Mouse (Mus musculus) heart, postnatal 36 days (tissue): ENCODE results near the gene Tek. TPM values are rescaled to one million over a fixed set of nuclear protein-coding genes. Genes with fewer than 3 reads are reported as not detected.

Source experiments
- DNase-seq, 2 experiments: peaks; one replicate each; pipeline ENCODE4 v3.0.0; 2021 to 2022
- intact Hi-C: fragments of 180-260 bp; cut with DNase I; formaldehyde crosslinking; loops from one replicate; pipeline ENCODE4 v1.15.1; 2025
- total RNA-seq, 2 experiments: library from RNA; stranded (reverse); gene quantifications; 2 replicates each; pipeline ENCODE4 v1.2.3; 2021

Gene Tek
- total RNA-seq, 2 experiments from 2014 or later = 41.2 to 42.9 TPM

DNA sequence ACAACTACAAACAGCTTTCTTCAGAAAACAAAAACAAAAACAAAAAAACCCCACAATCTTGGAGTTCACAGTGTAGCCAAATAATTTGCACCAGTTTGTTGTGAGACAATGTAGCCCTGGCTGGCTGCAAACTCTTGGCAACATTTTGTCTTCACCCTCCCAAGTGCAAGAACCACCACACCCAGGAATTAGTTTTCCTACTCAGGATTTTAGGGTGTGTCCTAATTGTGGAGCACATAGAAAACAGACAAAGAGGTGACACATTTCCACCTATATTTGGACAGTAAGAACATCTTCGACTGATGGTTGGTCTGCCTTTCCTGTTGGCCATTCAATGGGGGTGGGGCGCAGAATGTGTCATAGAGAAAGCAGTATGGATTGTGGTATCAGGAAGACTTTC is 46.8 kb downstream of the Tek start:
- no peak for DNase-seq
- intact Hi-C loops = no loop called here

GRCm38 (mm10) chr4:94803187-94803586 is 64.1 kb downstream of the Tek start:
- peak; percentile 62 to 66 for DNase-seq
- intact Hi-C loops = no loop called here

DNA sequence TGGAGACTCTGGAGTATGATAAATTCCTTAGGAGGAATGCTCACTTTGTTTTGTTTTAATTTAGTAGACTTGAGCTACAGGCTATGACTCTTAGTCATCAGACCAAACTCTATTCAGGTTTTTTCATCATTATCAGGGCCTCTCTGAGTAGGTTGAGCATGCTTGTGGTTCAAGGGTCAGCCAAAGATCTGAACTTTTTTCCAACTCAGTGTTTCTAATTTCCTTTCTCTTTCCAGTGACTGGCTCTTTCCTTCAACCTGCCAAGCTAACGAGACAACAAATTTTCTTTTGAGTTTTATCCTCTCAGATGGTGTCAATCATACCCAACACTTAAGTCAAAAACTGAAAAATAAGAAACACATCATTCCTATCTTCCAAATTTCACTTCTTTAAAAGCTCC is 71.5 kb downstream of the Tek start:
- DNase-seq = no peak
- intact Hi-C loops = loop anchor here (1.0 kb wide), 1 partner anchor 12 kb away; no protein-coding TSS in a partner anchor

- intact Hi-C loops = loop anchor here (2.0 kb wide), 1 partner anchor 88 kb away; the partner anchor contains the start of gene Tek
These were observed 87.8 kb downstream of the Tek start for GRCm38 (mm10) chr4:94826891-94827290.

DNA sequence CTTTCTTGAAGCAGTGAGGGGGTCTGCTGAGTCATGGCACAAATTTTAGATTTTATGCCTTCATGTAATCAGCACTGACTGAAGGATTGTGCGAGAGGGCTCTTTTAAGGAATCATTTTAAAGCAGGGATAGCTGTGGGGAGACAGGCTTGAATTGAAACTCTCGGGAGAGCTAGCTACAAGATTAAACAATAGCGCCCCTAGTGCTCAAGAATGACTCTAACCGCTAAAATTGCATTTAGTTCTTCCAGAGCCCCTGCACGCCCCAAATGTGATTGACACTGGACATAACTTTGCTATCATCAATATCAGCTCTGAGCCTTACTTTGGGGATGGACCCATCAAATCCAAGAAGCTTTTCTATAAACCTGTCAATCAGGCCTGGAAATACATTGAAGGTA is 88.3 kb downstream of the Tek start:
- no peak for DNase-seq

More at GRCm38 (mm10) chr4:94826891-94827290, 87.8 kb downstream of the Tek start:
- DNase-seq = no peak

DNA sequence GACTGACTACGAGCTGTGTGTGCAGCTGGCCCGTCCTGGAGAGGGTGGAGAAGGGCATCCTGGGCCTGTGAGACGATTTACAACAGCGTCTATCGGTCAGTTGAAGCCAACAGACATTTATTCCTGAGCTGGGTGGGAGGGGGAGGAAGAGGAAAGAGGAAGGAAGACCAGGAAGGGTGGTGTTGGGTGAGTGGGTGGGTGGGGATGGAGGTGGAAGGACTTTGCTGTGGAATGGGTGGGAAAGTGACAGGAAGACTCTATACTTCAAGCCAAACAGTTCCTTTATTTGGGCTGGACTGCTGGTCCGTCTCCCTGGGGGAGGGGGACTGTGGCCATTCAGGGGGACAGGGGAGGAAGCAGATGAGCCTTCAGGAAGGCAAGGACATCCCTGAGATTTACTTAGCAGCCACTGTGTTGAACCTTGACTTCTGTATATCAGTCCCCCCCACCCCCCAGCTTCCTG is 90.9 kb downstream of the Tek start:
- DNase-seq = peak; percentile 22 to 27

More for the DNA sequence above, 88.3 kb downstream of the Tek start:
- intact Hi-C loops = loop anchor here (2.0 kb wide), 1 partner anchor 89 kb away; the partner anchor contains the start of gene Tek

GRCm38 (mm10) chr4:94837061-94837460 is 98.0 kb downstream of the Tek start:
- intact Hi-C loops = no loop called here
- DNase-seq = no peak

More for the DNA sequence above, 90.9 kb downstream of the Tek start:
- intact Hi-C loops = loop anchor here (1.0 to 5.0 kb wide), 2 partner anchors 84 to 163 kb away; no protein-coding TSS in a partner anchor

DNA sequence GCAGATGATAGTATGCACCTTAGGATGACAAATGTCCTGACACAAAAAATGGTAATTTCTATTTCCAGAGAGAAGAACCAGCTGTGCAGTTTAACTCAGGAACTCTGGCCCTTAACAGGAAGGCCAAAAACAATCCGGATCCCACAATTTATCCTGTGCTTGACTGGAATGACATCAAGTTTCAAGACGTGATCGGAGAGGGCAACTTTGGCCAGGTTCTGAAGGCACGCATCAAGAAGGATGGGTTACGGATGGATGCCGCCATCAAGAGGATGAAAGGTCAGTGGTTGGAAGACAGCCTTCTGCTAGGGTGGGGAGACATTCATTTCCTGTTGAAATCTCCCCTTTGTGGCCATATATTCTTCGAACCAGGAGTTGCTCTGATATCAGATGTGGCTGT is 114.2 kb downstream of the Tek start:
- no peak for DNase-seq
- intact Hi-C loops = no loop called here

- DNase-seq = no peak
- intact Hi-C loops = no loop called here
These were observed 115.2 kb downstream of the Tek start for GRCm38 (mm10) chr4:94854270-94854669.

DNA sequence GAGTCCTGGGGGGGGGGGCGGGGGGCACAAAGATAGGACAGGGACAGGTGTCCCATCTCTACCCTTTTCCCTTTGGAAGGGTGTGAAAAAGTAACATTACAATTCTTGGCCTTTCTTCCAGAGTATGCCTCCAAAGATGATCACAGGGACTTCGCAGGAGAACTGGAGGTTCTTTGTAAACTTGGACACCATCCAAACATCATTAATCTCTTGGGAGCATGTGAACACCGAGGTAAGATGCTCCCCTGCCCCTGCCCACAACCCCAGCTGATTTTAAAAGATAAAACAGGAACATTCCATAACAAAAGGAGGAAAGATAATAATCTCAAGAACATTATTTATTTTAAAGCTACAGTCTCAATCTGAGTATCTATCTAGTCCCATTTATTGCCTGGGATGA is 116.1 kb downstream of the Tek start:
- intact Hi-C loops = no loop called here
- DNase-seq = no peak

GRCm38 (mm10) chr4:94900744-94901143 is 161.7 kb downstream of the Tek start:
- DNase-seq = peak; percentile 6 to 9
- intact Hi-C loops = loop anchor here (5.0 kb wide), 1 partner anchor 233 kb away; no protein-coding TSS in a partner anchor

GRCm38 (mm10) chr4:94901780-94902179 is 162.7 kb downstream of the Tek start:
- DNase-seq = no peak
- intact Hi-C loops = loop anchor here (5.0 kb wide), 1 partner anchor 234 kb away; no protein-coding TSS in a partner anchor

Other genes with a start within 250 kb of the Tek start
- gene Gm10306, start 182.7 kb upstream of the Tek start, total RNA-seq = not detected
- gene Caap1, start 182.5 kb upstream of the Tek start, total RNA-seq = 1 to 10 TPM; 3.4 to 4.1 TPM
- 10 to 100 TPM; 47.1 to 47.2 TPM for gene Plaa, start 136.0 kb upstream of the Tek start, total RNA-seq
- gene Ift74, start 124.8 kb upstream of the Tek start, total RNA-seq = 1 to 10 TPM; 5.1 to 6.1 TPM
- gene Lrrc19, start 89.1 kb upstream of the Tek start, total RNA-seq = not detected
- gene Eqtn, start 189.6 kb downstream of the Tek start, total RNA-seq = not detected
- gene Mysm1, start 239.8 kb downstream of the Tek start, total RNA-seq = 10 to 100 TPM in 1 of 2 experiments, 1 to 10 TPM in 1; 7.8 to 10.2 TPM